Mouse (Mus musculus) WW6 (cell line): ENCODE results near the gene Ppm1l.

Experiments used
- DNase-seq: peaks from one replicate; pipeline ENCODE4 v3.0.0-alpha.2; 2013; ENCODE audit warnings: low read depth, low spot score

Ppm1l gene

DNA sequence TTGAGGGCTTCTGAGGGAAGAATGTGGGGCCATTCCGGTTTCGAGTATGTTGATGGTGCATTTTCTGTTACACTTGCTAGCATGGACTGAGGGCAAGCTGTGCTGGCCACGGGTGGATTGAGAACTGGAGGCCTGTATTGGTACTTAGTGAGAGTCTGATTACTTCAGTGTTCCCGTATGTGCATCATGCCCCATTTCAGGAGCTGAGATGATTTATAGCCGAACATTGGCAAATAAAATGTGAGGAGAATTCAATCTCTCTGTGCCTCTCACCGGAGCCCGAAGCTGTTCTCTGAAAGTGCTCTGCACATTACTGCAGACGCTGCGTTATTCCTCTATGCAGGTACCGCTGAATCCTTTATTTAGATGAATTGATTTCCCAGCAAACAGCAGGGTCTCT lies 116.9 kb downstream of the Ppm1l start:
- DNase-seq: no peak

DNA sequence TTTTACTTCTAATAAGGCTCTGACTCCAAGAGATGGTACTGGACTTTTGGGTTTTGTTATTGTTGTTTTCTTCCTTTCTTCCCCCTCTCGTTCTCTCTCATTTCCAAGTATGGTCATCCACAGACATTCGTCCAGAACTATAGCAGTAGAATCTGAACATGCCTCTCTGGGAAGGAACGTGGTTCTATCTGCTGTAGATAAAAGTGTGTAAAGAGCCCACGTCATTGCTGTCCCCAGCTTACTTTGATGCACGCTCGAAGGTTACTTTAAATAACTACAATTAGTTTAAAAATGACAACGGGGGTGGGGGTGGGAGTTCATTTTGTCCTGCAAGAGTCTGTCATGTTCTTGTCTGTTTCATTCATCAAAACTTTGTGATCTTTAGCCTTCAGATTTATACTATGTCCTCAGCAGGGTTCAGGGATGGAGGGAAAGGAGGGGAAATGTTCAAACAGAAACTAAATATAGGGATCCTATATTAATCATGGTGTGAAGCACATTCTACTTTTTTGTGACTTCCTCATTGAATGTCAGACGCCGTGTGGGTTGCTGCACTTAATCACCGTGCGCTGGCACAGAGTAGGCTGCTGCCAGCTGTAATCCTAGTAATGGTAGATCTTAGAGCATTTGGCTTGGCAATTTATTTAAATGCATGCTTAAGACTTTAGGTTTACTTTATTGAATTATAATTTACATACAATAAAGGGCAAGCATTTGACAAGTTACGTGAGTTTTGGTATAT lies 122.3 kb downstream of the Ppm1l start:
- DNase-seq: no peak

DNA sequence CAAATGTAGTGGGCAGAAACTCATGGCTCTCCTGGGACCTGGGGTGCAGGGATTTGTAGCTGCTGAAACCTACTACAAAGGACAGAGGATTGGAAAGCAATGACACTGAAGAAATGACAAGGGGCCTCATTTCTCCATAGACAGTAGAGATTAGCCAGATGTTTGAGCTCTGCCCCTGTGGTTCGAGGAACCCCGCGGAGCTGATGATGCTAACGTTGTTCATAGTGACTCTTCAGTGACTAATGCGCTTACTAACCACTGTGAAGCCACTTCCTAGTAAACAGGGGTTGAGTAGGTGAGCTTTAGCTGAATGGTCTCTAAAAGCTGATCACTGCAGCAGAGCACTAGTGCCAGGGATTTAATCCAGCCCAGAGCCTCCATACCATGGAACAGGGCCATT lies 124.1 kb downstream of the Ppm1l start:
- no peak for DNase-seq

DNA sequence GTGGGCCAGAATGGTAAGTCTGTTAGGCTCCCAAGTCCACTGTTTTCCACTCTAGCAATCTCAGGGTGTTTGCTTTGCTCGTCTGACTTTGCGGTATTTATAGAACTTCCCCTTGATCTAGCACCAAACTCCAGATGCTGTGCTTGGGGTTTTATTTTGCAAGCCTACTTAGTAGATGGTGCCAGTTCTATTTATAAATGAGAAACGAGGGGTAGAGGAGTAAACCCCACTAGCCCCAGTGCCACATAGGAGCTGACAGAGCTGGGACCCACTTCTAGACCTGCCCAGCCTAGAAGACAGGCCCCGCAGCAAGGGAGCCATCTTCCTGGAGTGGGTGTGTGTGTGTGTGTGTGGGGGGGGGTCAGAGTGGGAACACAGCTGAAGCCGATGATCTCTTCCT lies 130.3 kb downstream of the Ppm1l start:
- no peak for DNase-seq

DNA sequence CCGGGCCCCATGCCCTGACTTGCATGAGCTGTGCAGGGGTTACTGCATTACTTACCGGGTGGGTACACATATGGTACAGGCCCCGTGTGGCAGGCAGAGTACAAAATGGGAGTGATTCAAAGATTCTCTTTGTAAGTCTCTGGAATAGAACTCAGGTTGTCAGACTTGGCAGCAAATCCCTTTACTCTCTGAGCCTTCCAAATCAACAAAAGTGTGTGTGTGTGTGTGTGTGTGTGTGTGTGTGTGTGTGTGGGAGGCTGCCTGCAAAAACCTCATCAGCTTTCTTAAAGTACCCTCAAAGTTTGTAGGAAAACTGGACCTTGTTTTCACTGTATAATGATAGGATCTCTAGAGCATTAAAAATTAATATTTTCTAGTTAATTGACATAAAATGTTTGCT lies 132.4 kb downstream of the Ppm1l start:
- DNase-seq: no peak

DNA sequence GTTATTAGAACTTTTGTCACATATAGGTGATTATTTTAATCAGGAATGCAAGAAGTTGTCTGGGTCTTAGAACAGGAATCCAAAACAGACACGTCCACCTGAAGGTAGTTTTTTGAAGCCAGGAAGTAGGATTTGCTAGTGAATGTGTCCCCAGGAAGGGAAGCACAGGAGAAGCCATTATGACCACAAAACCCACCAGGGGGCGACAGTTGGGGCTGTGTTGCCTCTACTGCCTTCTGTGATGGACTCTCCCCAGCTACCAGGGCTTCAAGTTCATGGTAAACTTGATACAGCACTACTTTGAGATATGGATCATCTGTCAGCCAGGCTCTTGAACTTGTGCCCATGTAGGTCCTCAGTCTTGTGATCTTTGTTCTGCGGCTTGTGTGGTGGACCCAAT lies 137.7 kb downstream of the Ppm1l start:
- no peak for DNase-seq

DNA sequence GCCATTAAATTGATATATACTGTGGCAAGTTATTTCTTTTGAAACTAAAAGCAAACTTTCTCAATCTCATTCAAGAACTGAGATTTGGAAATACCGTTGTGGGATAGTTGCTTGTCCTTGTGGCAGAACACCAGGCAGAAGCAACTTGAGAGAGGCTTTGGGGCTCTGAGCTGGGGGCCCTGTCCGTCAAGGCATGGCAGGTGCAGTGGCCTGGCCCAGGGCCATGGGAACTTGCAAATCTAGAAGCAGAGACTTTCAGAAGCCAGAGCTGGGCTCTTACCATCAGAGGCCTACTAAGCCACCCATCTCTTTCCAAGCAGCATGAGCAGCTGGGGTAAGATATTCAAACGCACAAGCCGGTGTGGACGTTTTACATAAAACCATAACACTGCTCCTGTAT lies 139.4 kb downstream of the Ppm1l start:
- DNase-seq: no peak

DNA sequence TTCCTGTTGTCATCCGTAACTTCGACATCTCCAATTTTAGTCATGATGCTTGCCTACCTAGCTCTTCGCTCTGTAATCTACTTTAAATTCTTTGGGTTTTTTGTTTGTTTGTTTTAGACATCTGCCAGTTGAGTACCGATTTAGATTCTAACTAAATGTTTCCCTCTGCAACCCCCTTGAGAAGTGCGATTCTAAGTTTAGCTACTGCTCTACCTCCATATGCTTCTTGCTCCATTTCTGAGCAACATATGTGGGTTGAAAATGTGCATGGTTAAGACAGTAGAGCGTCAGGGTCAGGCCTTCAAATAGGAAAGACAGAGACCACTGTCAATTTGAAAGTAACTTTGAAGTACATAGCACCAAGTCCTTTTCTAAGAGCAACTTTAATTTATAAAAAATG lies 142.1 kb downstream of the Ppm1l start:
- no peak for DNase-seq

DNA sequence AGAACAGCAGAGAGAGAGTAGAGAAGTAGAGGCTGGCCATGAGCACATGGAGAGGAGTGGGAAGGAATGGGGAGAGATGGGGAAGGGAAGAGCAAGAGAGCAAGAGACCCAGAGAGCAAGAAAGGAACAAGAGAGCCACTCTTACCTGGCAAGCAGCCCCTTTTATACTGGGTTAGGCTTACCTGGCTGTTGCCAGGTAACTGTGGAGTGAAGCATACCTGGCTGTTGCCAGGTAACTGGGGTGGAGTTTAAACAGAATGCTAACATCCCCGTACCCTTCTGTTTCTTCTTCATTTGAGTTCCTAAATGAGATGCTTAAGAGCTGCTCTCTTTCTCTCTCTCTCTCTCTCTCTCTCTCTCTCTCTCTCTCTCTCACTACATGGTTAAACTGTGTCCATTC lies 145.3 kb downstream of the Ppm1l start:
- DNase-seq: no peak

DNA sequence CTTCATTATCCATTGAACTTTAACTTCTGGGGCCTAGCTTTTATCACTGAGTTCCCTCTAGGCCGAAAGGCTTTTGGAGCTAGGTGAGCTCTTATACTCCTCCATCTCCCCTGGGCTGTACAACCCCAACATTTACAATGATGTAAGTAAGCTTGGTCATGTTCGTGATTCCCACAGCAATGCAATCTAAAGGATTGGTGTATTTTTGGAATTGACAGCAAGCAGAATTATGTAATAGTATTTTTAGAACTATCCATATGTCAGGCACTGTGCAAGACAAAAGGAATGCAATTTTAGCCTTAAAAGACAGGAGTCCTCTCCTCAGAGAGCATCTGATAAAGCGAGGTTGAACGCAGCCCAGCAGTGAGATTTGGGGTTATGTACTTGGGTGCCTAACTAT lies 149.1 kb downstream of the Ppm1l start:
- no peak for DNase-seq

DNA sequence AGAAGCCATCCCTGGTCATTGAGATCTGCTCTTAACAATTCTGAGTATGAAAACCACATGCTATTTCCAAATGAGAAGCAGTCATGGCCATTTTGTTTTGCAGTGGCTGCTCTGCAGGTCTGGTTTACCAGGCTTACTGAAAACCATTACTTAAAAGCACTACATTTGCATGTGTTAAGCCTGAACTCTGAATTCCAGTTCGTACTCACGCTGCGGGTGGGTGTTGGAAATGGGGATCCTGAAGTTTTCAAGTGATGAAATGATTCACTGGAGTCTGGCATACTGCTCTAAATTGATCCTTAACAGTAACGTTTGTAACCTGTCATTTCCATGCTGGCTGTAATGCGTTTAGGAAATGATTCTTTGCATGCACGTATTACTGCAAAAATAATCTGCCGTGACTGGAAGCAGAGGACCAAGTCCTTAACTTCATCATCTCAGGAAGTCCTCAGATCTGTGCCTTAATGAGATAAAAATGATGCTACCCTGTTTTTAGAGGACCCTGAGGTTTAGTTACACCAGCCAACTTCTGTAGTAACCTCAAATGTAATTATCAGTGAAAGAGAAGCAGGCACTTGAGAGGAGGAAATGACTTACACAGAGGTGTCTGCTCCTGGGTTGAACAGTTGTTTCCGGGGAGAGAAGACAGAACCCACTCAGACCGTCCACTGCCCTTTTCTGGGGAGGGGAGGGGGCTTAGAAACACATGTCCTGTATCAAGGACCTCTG lies 151.8 kb downstream of the Ppm1l start:
- no peak for DNase-seq

DNA sequence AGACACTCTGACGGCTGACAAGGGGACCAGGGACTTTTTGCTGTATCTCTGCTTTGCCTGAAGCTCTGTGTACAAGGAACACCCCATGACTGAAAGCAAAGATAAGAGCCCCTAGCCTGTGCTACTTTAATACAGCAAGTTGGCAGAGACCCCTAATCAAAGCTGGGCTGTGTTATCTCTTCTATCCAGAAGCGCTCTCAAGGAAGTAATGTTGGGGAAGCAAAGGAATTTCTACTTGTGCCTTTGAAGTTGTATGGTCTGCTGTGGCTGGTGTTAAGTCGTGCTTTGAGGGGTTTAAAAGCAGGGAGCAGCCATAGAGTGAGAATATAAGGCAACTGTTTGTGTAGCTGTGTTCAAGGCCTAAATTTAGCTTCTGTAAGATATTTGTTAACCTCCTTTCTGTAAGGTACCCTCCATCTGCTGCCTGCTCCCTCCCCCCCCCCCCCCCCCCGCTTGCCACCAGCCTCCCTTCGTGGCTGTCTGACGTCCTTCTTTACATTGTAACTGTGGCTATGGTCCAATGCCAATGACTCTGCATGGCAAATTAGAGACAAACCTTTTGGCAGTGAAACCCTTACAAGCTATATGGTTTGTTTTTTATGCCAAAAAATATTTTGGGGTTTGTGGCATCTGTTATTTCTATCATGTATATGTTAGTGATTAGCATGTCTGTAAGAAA lies 152.9 kb downstream of the Ppm1l start:
- no peak for DNase-seq

DNA sequence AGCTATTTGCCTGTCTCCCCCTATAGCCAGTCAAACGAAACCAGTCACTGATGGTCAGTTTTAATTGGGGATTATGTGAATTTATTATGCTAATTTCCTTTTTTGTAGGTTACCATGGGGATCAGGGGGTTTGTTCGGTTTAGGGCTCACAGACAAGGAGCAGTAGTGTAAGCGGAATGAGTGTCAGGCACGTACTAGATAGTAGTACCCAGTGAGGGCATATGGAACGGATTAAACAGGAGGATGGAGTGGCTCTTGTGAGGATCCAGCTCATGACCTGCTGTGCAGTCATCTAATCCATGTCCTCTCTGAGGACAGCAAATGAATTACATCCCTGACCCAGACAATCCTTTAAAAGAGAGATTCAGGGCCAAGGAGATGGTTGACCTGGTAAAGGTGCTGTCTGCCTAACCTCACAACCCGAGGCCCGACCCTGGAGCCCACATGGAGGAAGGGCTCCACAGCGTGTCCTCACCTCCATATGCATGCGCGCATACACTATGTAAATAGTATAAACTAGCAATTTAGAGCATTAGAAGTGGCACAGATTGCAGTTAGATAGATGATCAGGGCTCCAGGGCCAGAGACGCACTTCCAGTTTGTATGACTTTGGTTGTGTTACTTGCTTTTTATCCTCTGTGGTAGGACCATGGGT lies 153.6 kb downstream of the Ppm1l start:
- no peak for DNase-seq

DNA sequence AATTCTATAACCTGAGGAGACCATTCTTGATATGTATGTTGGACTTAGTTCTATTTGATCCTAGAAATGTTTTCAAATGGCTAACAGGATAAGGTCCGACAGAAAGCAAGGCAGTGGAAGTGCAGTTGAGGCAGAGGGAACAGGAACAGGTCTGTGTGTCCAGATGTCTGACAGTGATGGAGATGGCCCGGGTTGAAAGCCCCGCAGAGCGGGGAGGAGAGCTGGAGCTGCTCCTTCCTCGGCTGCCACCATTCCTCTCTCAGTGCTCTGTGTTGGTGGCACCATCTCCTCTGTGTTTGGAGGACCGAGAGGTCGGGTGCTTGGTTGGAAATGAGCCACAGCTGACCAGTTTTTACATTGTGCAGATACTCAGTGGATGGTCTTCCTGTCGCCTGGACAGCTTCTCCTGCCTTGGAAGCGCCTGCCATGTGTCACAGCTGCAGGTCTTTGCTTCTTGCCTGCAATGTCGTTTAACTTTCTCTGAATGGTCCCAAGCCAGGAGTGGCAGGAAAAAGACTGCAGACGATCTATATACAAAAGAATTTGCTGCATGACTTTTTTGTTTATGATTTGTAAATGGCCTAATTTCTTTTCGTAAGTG lies 159.3 kb downstream of the Ppm1l start:
- DNase-seq: no peak

DNA sequence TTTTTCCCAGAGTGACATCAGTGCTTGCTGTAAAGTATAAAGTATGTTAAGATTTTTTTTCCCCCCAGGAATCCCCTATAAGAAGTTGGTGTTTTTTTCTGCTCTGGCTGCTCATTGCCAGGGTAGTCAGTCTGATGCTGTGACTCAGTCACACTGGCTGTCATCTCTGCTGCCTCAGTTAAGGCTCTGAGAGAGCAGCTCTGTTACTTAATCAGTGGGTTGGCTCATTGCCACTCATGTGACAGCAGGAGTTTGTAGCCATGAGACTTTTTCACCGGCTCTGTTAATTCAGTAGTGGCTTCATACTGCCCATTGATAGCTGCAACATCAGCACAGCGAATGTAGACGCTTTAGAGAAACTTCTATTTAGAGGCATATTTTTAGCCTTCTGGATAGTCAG lies 163.3 kb downstream of the Ppm1l start:
- DNase-seq: no peak

DNA sequence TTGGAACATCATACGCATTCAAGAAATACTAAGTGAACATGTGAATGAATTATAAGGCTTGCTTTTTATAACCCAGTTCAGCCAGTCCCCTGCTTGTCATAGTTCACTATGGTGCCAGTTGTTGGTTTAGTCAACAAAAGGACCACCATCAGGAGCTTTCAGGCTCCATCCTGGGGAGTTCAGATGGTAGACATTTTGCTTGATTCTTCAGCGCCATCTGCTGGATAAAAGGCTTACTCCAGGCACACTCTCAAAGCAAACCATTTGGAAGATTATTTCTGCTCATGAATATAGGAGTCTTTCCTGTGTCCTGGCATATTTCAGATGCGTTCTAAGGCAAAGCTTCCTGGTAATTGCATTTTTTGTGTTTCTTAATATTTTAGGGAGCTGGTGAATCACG lies 165.2 kb downstream of the Ppm1l start:
- no peak for DNase-seq

DNA sequence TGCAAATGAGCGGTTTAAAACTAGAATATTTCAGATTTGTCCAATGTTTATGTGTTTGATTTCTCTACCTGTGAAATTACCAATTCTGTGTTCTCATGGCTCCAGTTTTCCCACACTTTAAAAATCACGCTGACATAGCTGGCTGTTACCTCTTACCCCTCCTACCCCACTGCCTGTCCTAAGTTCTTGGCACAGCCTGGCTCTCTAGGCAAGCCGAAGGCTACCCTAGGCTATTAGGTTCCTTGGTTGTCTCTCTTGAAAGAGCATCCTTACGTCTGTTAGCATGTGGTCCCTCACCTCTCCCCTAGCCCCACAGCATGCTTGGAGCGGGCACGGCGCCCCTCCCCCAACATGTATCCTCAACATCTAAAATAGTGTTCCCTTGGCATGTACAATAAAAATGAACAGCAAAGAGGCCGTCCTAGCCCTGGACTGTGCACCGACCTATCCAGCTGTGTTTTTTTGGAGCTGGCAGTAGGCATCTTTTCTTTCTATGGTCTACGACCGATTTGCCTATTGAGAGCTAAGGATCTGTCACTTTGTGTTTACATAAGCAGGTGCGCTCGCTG lies 167.4 kb downstream of the Ppm1l start:
- DNase-seq: no peak

DNA sequence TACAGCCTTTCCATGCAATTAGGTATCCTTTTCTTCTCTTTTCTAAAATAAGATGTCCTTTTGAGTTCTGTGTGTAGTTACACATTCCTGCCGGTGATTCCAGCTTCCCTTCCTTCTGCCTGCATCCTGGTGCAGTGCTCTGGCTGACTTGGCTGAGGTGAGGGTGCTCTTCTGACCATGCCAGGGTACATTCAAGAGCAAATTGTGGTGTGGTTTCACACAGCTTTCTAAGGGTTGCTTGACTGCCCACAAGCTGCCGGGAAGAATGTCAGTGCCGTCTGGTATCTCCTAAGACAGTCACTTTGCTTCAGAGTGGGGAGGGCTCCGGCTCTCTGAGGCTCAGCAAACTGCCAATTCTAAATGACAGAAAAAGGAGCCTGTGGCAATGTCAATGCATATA lies 167.9 kb downstream of the Ppm1l start:
- no peak for DNase-seq

DNA sequence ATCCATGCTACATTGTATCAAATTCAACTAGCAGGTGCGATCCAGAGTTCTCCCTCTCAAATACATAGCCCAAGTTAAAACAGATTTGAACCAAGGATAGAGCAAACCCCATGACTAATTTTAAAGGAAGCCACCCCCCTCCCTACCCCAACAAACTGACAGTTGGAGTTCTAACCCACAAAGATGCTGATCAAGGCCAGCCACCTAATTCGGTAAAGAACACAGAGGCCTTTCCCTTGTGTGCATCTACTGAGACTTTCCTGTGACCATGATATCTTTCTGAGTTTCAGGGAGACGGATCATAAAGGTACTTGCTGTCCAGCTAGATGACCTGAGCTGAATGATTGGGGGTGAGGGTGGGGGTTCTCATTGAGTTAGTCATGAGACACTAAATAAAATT lies 168.7 kb downstream of the Ppm1l start:
- no peak for DNase-seq

DNA sequence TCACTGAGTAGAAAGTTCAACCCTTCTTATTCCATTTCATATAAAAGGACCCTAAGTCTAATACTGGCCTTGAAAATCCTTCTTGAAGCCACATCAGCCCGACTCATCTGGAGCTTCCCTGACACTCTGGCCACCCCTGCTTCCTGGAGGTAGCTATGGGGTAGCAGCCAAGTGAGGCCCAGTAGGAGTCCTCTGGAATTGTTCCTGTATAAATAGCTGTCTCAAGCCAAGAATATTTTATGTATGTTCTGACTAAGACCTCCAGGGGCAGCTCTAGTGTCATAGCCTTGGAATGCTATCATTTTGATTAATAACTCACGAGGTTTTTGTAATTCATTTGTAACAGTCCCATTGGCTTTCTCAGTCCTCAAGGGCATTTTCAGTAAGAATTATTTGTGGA lies 169.1 kb downstream of the Ppm1l start:
- DNase-seq: no peak

DNA sequence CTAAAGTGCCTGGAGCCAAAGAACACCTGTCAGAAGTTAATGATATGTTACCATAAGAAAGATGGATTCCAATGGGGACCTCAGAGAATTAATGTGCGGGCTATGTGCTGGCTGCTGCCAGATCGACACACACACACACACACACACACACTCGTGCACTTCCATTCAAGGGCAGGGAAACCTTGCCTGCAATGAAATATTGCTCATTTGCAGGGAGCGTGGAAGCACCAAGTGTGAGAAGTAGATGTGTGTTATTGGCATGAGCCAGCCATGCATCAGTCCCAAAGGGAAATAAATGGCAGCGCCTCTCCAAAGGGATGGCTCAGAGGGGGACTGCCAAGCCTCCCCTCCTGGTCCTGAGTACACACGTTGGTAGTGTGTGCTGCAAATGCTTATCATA lies 170.8 kb downstream of the Ppm1l start:
- no peak for DNase-seq

DNA sequence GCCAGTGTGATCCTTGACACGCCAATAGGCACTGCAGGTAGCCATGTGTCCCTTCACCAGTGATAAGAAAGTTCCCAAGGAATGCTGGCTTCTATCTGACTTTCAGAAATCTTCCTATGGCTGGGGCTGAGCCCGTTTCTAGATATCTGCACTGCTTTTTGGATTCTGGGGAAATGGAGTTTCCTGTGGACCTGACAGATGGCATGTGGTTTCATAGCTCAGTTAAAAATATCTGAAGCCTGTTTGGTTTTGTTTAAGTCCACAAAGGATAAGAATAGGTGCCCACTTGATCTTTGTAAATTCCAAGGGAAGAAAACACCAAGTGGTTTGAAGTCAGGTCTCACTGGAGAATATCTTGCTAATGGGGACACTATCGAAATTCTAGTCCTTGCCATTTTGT lies 173.0 kb downstream of the Ppm1l start:
- DNase-seq: no peak
